10 mouse cellular contexts compared by ENCODE assay signal in the genomic region with DNA sequence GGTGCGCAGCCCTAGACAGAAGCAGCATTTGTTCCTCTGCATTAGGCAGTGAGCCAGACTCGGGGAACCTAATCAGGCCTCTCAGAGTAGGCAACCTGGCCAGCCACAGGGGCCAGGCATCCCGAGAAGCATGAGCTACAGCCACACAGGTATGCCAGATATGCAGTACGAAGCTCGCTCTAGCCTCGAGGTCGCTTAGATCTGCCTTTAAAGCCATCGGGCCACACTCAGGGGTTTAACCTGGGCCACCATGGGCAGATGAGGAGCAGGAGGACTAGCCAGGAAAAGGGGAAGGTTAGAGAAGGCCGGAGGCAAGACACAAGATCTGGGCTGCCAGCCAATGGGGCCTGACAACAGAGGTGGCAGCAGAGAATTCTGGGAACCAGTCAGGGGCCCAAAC. TPM values are rescaled to one million over a fixed set of nuclear protein-coding genes. Genes with fewer than 3 reads are reported as not detected.
A peak's percentile ranks its signal among the peaks of the same experiment; 100 is the strongest.
DNase-seq lines count a peak whose midpoint lies in the region; ATAC-seq and TF ChIP-seq lines count a peak whose summit lies in the region.
"Had no signal": no experiment of that assay in that cellular context is flagged by ENCODE, and none has a peak within 500 bp of the region (broad histone marks: within the 10 kb centered on the region; RNA-seq: fewer than 3 reads in every experiment).

No protein-coding gene starts in this region.

- H3K27ac ChIP-seq in forebrain, embryonic 10.5 days: peak overlapping the region; percentile 27; the same call in 1 of the 2 replicates
- no peak overlapping the region for H3K27ac ChIP-seq in forebrain, embryonic 11.5 days (ENCODE audit: low read depth, low read length)
- H3K27ac ChIP-seq in ES-Bruce4 (ENCODE audit: insufficient read depth, low read length): peak overlapping the region; percentile 5; the same call in 1 of the 2 replicates
- no peak overlapping the region for H3K27ac ChIP-seq in midbrain, embryonic 11.5 days (ENCODE audit: low read depth, low read length)
- H3K27ac ChIP-seq in forebrain, embryonic 14.5 days (ENCODE audit: low read depth, low read length): no peak overlapping the region

- H3K36me3 ChIP-seq in forebrain, embryonic 10.5 days (replicated peaks): peaks cover 59% of the 10 kb centered on the region
- no peaks in the 10 kb centered on the region for H3K36me3 ChIP-seq in forebrain, embryonic 11.5 days (ENCODE audit: control insufficient read depth, insufficient read depth, low read length)
- H3K36me3 ChIP-seq in ES-Bruce4 (ENCODE audit: control insufficient read depth, insufficient read depth, low read length, poor library complexity, severe bottlenecking): no peaks in the 10 kb centered on the region
- no peaks in the 10 kb centered on the region for H3K36me3 ChIP-seq in midbrain, embryonic 11.5 days (ENCODE audit: control insufficient read depth, insufficient read depth, low read length)
- H3K36me3 ChIP-seq in forebrain, embryonic 14.5 days (ENCODE audit: control insufficient read depth, insufficient read depth, low read length): peaks cover 8% of the 10 kb centered on the region

- peaks cover 19% of the 10 kb centered on the region for H3K4me1 ChIP-seq in forebrain, embryonic 10.5 days
- 0 out of 2 replicates have a peak, but pooled peaks cover 2% of the 10 kb centered on the region for H3K4me1 ChIP-seq in forebrain, embryonic 11.5 days (replicated peaks; ENCODE audit: control insufficient read depth, insufficient read depth, low read length)
- H3K4me1 ChIP-seq in ES-Bruce4 (ENCODE audit: control insufficient read depth, insufficient read depth, low read length): peaks cover 9% of the 10 kb centered on the region
- no peaks in the 10 kb centered on the region for H3K4me1 ChIP-seq in midbrain, embryonic 11.5 days (ENCODE audit: control insufficient read depth, insufficient read depth, low read length)
- H3K4me1 ChIP-seq in forebrain, embryonic 14.5 days (ENCODE audit: control insufficient read depth, insufficient read depth, low read length): 0 out of 2 replicates have a peak, but pooled peaks cover 2% of the 10 kb centered on the region

- no peak overlapping the region for H3K4me2 ChIP-seq in forebrain, embryonic 11.5 days (ENCODE audit: low read depth, low read length, severe bottlenecking)
- no peak overlapping the region for H3K4me2 ChIP-seq in midbrain, embryonic 11.5 days
- H3K4me2 ChIP-seq in forebrain, embryonic 14.5 days (ENCODE audit: low read length): no peak overlapping the region

- H3K4me3 ChIP-seq in forebrain, embryonic 10.5 days: no peak overlapping the region
- no peak overlapping the region for H3K4me3 ChIP-seq in forebrain, embryonic 11.5 days (ENCODE audit: low read depth, low read length)
- H3K4me3 ChIP-seq in ES-Bruce4 (ENCODE audit: low read depth, low read length): no peak overlapping the region
- H3K4me3 ChIP-seq in midbrain, embryonic 11.5 days (ENCODE audit: low read depth, low read length): no peak overlapping the region
- no peak overlapping the region for H3K4me3 ChIP-seq in forebrain, embryonic 14.5 days (ENCODE audit: low read depth, low read length)
- H3K4me3 ChIP-seq: myocyte had no signal

- TF ChIP-seq POLR2A in ES-Bruce4 (IDR thresholded peaks at IDR 0.05; ENCODE audit: insufficient read depth, low read length): no peak

- 92% methylated on average over 9 of the region's 9 CpGs for WGBS in forebrain, embryonic 10.5 days
- WGBS in forebrain, embryonic 11.5 days: 92% methylated on average over 9 of the region's 9 CpGs
- WGBS in midbrain, embryonic 11.5 days: 91% methylated on average over 9 of the region's 9 CpGs
- 81% methylated on average over 9 of the region's 9 CpGs for WGBS in forebrain, embryonic 14.5 days

- H3K9me3 ChIP-seq in forebrain, embryonic 10.5 days: no peaks in the 10 kb centered on the region
- no peaks in the 10 kb centered on the region for H3K9me3 ChIP-seq in forebrain, embryonic 11.5 days (ENCODE audit: control insufficient read depth, low read length)
- no peaks in the 10 kb centered on the region for H3K9me3 ChIP-seq in ES-Bruce4 (replicated peaks; ENCODE audit: control insufficient read depth, insufficient read depth, low read length, poor library complexity, severe bottlenecking)
- H3K9me3 ChIP-seq in midbrain, embryonic 11.5 days (ENCODE audit: control insufficient read depth, low read length): no peaks in the 10 kb centered on the region
- H3K9me3 ChIP-seq in forebrain, embryonic 14.5 days (replicated peaks; ENCODE audit: control insufficient read depth, low read length): no peaks in the 10 kb centered on the region

- TF ChIP-seq CTCF in ES-Bruce4 (IDR thresholded peaks at IDR 0.05; ENCODE audit: low read depth, low read length): no peak

- no peaks in the 10 kb centered on the region for H3K27me3 ChIP-seq in forebrain, embryonic 10.5 days (ENCODE audit: poor library complexity, severe bottlenecking)
- H3K27me3 ChIP-seq in forebrain, embryonic 11.5 days (ENCODE audit: control insufficient read depth, insufficient read depth, low read length): no peaks in the 10 kb centered on the region
- H3K27me3 ChIP-seq in ES-Bruce4 (ENCODE audit: control insufficient read depth, insufficient read depth, low read length, poor library complexity, severe bottlenecking): no peaks in the 10 kb centered on the region
- H3K27me3 ChIP-seq in midbrain, embryonic 11.5 days (ENCODE audit: control insufficient read depth, insufficient read depth, low read length): no peaks in the 10 kb centered on the region
- H3K27me3 ChIP-seq in forebrain, embryonic 14.5 days (replicated peaks; ENCODE audit: control insufficient read depth, insufficient read depth, low read length): no peaks in the 10 kb centered on the region

- no peak for DNase-seq in forebrain, embryonic 10.5 days (ENCODE audit: extremely low spot score, low spot score)
- DNase-seq in forebrain, embryonic 11.5 days (ENCODE audit: low spot score): no peak
- DNase-seq in cerebellum, postnatal 25 days: peak; percentile 67 to 79
- peak; percentile 74 for DNase-seq in heart, postnatal 4 days
- DNase-seq in midbrain, embryonic 11.5 days (ENCODE audit: low spot score, missing footprints): no peak
- no peak for DNase-seq in forebrain, embryonic 14.5 days (ENCODE audit: low spot score)
- DNase-seq: B cell, adult 2 months had no signal

- H3K9ac ChIP-seq in forebrain, embryonic 11.5 days (ENCODE audit: low read length): no peak overlapping the region
- H3K9ac ChIP-seq in ES-Bruce4 (ENCODE audit: low read depth, poor library complexity, severe bottlenecking): no peak overlapping the region
- H3K9ac ChIP-seq in midbrain, embryonic 11.5 days (ENCODE audit: low read length): no peak overlapping the region
- no peak overlapping the region for H3K9ac ChIP-seq in forebrain, embryonic 14.5 days (ENCODE audit: low read length)

- no peak for TF ChIP-seq EP300 in ES-Bruce4 (IDR thresholded peaks at IDR 0.05; ENCODE audit: insufficient read depth, low read depth, low read length)

- no peak for ATAC-seq in forebrain, embryonic 11.5 days (replicated peaks; ENCODE audit: low FRiP score)
- ATAC-seq in midbrain, embryonic 11.5 days (ENCODE audit: low FRiP score): no peak
- no peak for ATAC-seq in erythroid progenitor cell, adult 5-6 weeks (replicated peaks; ENCODE audit: low FRiP score, poor library complexity, severe bottlenecking)
- ATAC-seq in forebrain, embryonic 14.5 days: no peak

RNA-seq across cellular contexts. Expression of a gene that starts 22.1 kb away (rescaled TPM):
- 156 TPM in 2 replicates for polyA plus RNA-seq in forebrain, embryonic 10.5 days (2016; fragmentation: Nextera tagmentation; extraction: Ambion mirVana)
- 150 and 168 TPM in 2 replicates for polyA plus RNA-seq in forebrain, embryonic 11.5 days (2014; fragmentation: Nextera tagmentation; extraction: Ambion mirVana)
- polyA plus RNA-seq in ES-Bruce4 (2011; ENCODE audit: insufficient read depth, insufficient read length, low read depth, missing spikeins): 181 and 185 TPM in 2 replicates
- total RNA-seq in heart, postnatal 4 days (2021): 100 to 1,000 TPM; 156 to 158 TPM
- polyA plus RNA-seq in midbrain, embryonic 11.5 days (2014; fragmentation: Nextera tagmentation; extraction: Ambion mirVana): 148 and 150 TPM in 2 replicates
- total RNA-seq in erythroid progenitor cell, adult 5-6 weeks (2015; ENCODE audit: low replicate concordance): 36.4 and 45.7 TPM in 2 replicates
- 27.3 and 49.2 TPM in 2 replicates for total RNA-seq in erythroid progenitor cell, adult 5-6 weeks (2017; ENCODE audit: low replicate concordance)
- polyA plus RNA-seq in forebrain, embryonic 14.5 days (2014; fragmentation: Nextera tagmentation; extraction: Ambion mirVana): 155 and 158 TPM in 2 replicates

Comparison
In these comparisons a context has a peak if more than half of its experiments do, and no peak if none do; other contexts are left out.
1. H3K27ac ChIP-seq: peak in forebrain, embryonic 10.5 days (single experiment) and ES-Bruce4 (single experiment); none in forebrain, embryonic 11.5 days (single experiment), midbrain, embryonic 11.5 days (single experiment) and forebrain, embryonic 14.5 days (single experiment).
2. DNase-seq: peak in cerebellum, postnatal 25 days (2 of 2) and heart, postnatal 4 days (single experiment); none in forebrain, embryonic 10.5 days (single experiment), forebrain, embryonic 11.5 days (single experiment), midbrain, embryonic 11.5 days (single experiment) and forebrain, embryonic 14.5 days (single experiment).